In the genomic region with DNA sequence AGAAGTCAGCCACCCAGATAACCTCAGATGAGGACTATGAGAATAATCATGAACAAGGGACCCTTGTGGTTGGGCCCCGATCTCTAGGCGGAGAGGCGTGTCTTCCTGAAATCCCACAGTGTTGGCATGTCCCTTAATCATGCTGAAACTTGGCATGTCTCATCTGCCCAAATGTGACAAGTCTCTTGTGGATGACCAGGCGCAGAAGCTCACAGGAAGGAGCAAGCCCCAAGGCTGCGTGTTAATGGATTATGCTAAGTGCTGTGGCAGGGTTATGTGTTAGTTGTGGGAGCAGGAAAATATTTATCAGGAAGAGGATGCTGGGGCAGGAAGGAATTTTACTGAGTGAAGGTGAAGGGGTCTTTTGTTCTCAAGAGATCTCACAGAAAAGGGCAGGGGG, we compare ENCODE assay signal across 8 mouse cellular contexts.
A peak's percentile ranks its signal among the peaks of the same experiment; 100 is the strongest.
DNase-seq lines count a peak whose midpoint lies in the region; ATAC-seq and TF ChIP-seq lines count a peak whose summit lies in the region.

No protein-coding gene starts in this region.

- no peak overlapping the region for H3K4me3 ChIP-seq in cerebellum, adult 2 months (replicated peaks; ENCODE audit: insufficient read depth, low read depth, low read length)
- no peak overlapping the region for H3K4me3 ChIP-seq in lung, embryonic 14.5 days (ENCODE audit: low read depth, low read length)
- no peak overlapping the region for H3K4me3 ChIP-seq in intestine, postnatal 0 days (ENCODE audit: low read depth, low read length)
- H3K4me3 ChIP-seq in neural tube, embryonic 14.5 days (ENCODE audit: low read depth, low read length): no peak overlapping the region

- H3K27ac ChIP-seq in cerebellum, adult 2 months (ENCODE audit: insufficient read depth, low read length): no peak overlapping the region
- H3K27ac ChIP-seq in lung, embryonic 14.5 days (ENCODE audit: low read depth): peak overlapping the region; percentile 82
- H3K27ac ChIP-seq in intestine, postnatal 0 days (ENCODE audit: low read depth, low read length): peak overlapping the region; percentile 29
- H3K27ac ChIP-seq in neural tube, embryonic 14.5 days (ENCODE audit: low read depth, low read length): 0 out of 2 replicates have a peak overlapping the region, but pooled peaks have one; percentile 36

- H3K36me3 ChIP-seq in lung, embryonic 14.5 days (ENCODE audit: insufficient read depth): no peaks in the 10 kb centered on the region
- H3K36me3 ChIP-seq in intestine, postnatal 0 days (ENCODE audit: control insufficient read depth, insufficient read depth): no peaks in the 10 kb centered on the region
- no peaks in the 10 kb centered on the region for H3K36me3 ChIP-seq in neural tube, embryonic 14.5 days (ENCODE audit: control insufficient read depth, insufficient read depth, low read length)

- ATAC-seq in lung, embryonic 14.5 days (ENCODE audit: insufficient read depth): peak; percentile 53; the same call in 1 of the 2 replicates
- no peak for ATAC-seq in intestine, postnatal 0 days
- ATAC-seq in neural tube, embryonic 14.5 days (ENCODE audit: low read depth): no peak

- no peak for TF ChIP-seq CTCF in cerebellum, adult 2 months (IDR thresholded peaks at IDR 0.05; ENCODE audit: borderline replicate concordance, insufficient read depth, low read depth, low read length)
- no peak for TF ChIP-seq CTCF in lung, embryonic 14.5 days (IDR thresholded peaks at IDR 0.05; ENCODE audit: low read depth)
- TF ChIP-seq CTCF in intestine, postnatal 0 days (IDR thresholded peaks at IDR 0.05; ENCODE audit: low read depth): no peak

- no peak overlapping the region for H3K4me2 ChIP-seq in lung, embryonic 14.5 days
- H3K4me2 ChIP-seq in intestine, postnatal 0 days (replicated peaks; ENCODE audit: low read depth): no peak overlapping the region
- H3K4me2 ChIP-seq in neural tube, embryonic 14.5 days (ENCODE audit: low read depth, low read length): no peak overlapping the region

- peak; percentile 41 to 54 for DNase-seq in cerebellum, postnatal 10 days
- no peak for DNase-seq in cerebellum, adult 2 months
- peak; percentile 63 for DNase-seq in lung, embryonic 14.5 days
- no peak for DNase-seq in lung, postnatal 25 days (ENCODE audit: low spot score)
- no peak for DNase-seq in embryo, embryonic 9.5 days (ENCODE audit: extremely low spot score)
- DNase-seq in natural killer cell, adult 2 months (ENCODE audit: low spot score in 2 of 2): no peak

- WGBS in cerebellum, adult 2 months: 40% methylated on average over 5 of the region's 5 CpGs
- WGBS in lung, embryonic 14.5 days: 51% methylated on average over 5 of the region's 5 CpGs
- WGBS in intestine, postnatal 0 days: 67% methylated on average over 5 of the region's 5 CpGs
- WGBS in neural tube, embryonic 14.5 days: 54% methylated on average over 5 of the region's 5 CpGs

- no peaks in the 10 kb centered on the region for H3K4me1 ChIP-seq in cerebellum, adult 2 months (ENCODE audit: control insufficient read depth, insufficient read depth, low read length)
- peaks cover 16% of the 10 kb centered on the region for H3K4me1 ChIP-seq in lung, embryonic 14.5 days (ENCODE audit: insufficient read depth)
- H3K4me1 ChIP-seq in intestine, postnatal 0 days (replicated peaks; ENCODE audit: control insufficient read depth, insufficient read depth, low read length): no peaks in the 10 kb centered on the region
- H3K4me1 ChIP-seq in neural tube, embryonic 14.5 days (ENCODE audit: control insufficient read depth, insufficient read depth, low read length): peaks cover 4% of the 10 kb centered on the region; the same call in 1 of the 2 replicates

- H3K9ac ChIP-seq in lung, embryonic 14.5 days: no peak overlapping the region
- no peak overlapping the region for H3K9ac ChIP-seq in intestine, postnatal 0 days (ENCODE audit: low read depth, low read length)
- no peak overlapping the region for H3K9ac ChIP-seq in neural tube, embryonic 14.5 days (replicated peaks; ENCODE audit: low read depth, low read length)

- no peaks in the 10 kb centered on the region; the same call in 1 of the 2 replicates for H3K27me3 ChIP-seq in cerebellum, adult 2 months (ENCODE audit: control insufficient read depth, insufficient read depth, low read length)
- no peaks in the 10 kb centered on the region for H3K27me3 ChIP-seq in lung, embryonic 14.5 days (ENCODE audit: insufficient read depth, low read length)
- no peaks in the 10 kb centered on the region for H3K27me3 ChIP-seq in intestine, postnatal 0 days (replicated peaks; ENCODE audit: control insufficient read depth, insufficient read depth, low read length)
- no peaks in the 10 kb centered on the region for H3K27me3 ChIP-seq in neural tube, embryonic 14.5 days (ENCODE audit: control insufficient read depth, insufficient read depth, low read length)

- H3K9me3 ChIP-seq in lung, embryonic 14.5 days (ENCODE audit: low read depth, low read length): no peaks in the 10 kb centered on the region
- no peaks in the 10 kb centered on the region for H3K9me3 ChIP-seq in intestine, postnatal 0 days (ENCODE audit: control insufficient read depth)
- no peaks in the 10 kb centered on the region for H3K9me3 ChIP-seq in neural tube, embryonic 14.5 days (ENCODE audit: control insufficient read depth, low read length)

- TF ChIP-seq POLR2A in cerebellum, adult 2 months (IDR thresholded peaks at IDR 0.05; ENCODE audit: borderline replicate concordance, insufficient read depth, low read length): no peak

Comparison
In these comparisons a context has a peak if more than half of its experiments do, and no peak if none do; other contexts are left out.
1. DNase-seq: peak in cerebellum, postnatal 10 days (2 of 2) and lung, embryonic 14.5 days (single experiment); none in cerebellum, adult 2 months (0 of 2), lung, postnatal 25 days (single experiment), embryo, embryonic 9.5 days (single experiment) and natural killer cell, adult 2 months (0 of 2).